In the genomic region with DNA sequence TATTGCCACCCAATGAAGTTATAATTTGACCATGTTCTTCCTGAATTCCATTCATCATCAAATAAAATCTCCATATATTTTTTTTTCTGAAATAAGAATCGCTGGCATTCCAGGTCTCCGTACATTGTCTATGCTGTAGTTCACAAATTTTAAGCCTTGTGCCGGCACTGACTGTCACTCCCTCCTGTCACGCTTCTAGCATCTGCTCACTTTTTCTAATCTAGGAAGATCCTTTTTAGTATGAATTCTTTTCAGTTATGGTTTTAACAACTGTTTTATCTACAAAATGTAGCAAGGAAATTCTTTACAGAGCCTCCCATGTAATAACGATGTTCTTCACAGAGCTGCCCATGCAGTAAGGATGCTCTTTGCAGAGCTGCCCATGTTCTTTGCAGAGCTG, we compare ENCODE assay signal across 16 mouse cellular contexts.
"Had no signal": no experiment of that assay in that cellular context is flagged by ENCODE, and none has a peak within 500 bp of the region (broad histone marks: within the 10 kb centered on the region; RNA-seq: fewer than 3 reads in every experiment).

No protein-coding gene starts in this region.

- DNase-seq: kidney, adult 18-20 months; kidney, adult 9 months; kidney, postnatal 14 days; kidney, postnatal 4 days; layer of hippocampus, postnatal 36 days; liver, embryonic 13.5 days; lung, adult 2 months; lung, postnatal 14 days; lung, postnatal 4 days; midbrain, embryonic 14.5 days; thymus, adult 2 months; thymus, postnatal 14 days; thymus, postnatal 4 days had no signal

- H3K4me1 ChIP-seq: liver, embryonic 13.5 days; neural tube, embryonic 12.5 days; neural tube, embryonic 15.5 days had no signal

- H3K27ac ChIP-seq: liver, embryonic 13.5 days; neural tube, embryonic 12.5 days; neural tube, embryonic 15.5 days had no signal

- H3K4me3 ChIP-seq: liver, embryonic 13.5 days; neural tube, embryonic 12.5 days; neural tube, embryonic 15.5 days had no signal

- ATAC-seq: intestine, embryonic 16.5 days had no signal
